Mouse (Mus musculus) thymus, adult 2 months (tissue): ENCODE data around the gene Fam189a1.

Source experiments
- CTCF ChIP-seq: fragments of 200-500 bp; IDR thresholded peaks from 2 replicates; pipeline ENCODE4 v1.5.1; 2012; ENCODE audit warnings: mild to moderate bottlenecking, control low read depth, low read length, moderate library complexity, borderline replicate concordance; ENCODE audit not compliant: control insufficient read depth, poor library complexity, insufficient read depth; ENCODE audit errors: extremely low read depth
- POLR2A ChIP-seq: fragments of 200-500 bp; IDR thresholded peaks from 2 replicates; pipeline ENCODE4 v1.6.1; 2012; ENCODE audit warnings: mild to moderate bottlenecking, low read length, control low read depth, moderate library complexity; ENCODE audit not compliant: control insufficient read depth, poor library complexity, insufficient read depth; ENCODE audit errors: extremely low read depth

DNA sequence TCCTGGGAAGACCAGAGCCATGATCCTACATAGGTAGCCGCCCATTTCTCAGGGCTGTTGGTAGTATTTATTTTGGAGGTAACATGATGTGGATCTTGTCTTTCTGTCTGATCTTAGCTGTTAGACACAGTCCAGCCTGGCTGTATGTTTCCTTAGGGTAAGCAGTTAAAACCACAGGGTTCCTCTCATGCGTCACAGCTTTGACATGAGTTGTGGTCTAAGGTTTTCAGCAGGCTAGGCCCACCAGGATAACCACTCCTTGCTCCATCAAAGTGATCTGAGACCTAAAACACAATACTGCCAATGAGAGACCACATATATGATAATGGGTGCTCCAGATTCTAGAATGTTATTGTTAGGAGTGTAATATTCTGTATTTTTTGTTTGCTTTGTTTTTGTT is 168.4 kb downstream of the Fam189a1 start:
- TF ChIP-seq POLR2A (no peak), CTCF (no peak)
